Mouse (Mus musculus) kidney, postnatal 4 days (tissue): ENCODE measurements at regions not wholly inside any gene's neighbourhood (a gene's known extent, or its start where the extent isn't known, plus 50 kb on each side); places are given as distances from the start of the nearest gene placed in this dataset.

Experiments
- DNase-seq, 2 experiments: peaks; one replicate each; pipeline ENCODE4 v3.0.0; 2021; ENCODE audit warnings: mixed read lengths in 2 of 2

DNA sequence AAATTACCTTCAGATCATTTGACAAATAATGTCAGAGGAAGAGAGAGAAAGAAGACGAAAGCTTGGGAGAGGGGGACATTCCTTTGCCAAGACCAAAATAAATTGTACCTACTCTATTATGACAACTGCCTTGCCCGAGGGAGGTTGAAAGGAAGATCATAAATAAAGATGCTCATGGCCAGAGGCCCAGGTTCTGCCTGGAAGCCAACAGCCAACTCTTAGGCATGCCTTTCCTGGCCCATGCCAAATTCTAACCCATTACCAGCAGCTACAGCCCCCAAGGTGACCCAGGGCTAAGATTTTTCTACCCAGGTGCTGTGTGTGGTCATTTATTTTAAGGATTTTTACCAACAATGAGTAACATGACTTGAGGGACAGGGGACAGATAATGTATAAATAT is 54.9 kb downstream of the Cbln1 start:
- no peak for DNase-seq

DNA sequence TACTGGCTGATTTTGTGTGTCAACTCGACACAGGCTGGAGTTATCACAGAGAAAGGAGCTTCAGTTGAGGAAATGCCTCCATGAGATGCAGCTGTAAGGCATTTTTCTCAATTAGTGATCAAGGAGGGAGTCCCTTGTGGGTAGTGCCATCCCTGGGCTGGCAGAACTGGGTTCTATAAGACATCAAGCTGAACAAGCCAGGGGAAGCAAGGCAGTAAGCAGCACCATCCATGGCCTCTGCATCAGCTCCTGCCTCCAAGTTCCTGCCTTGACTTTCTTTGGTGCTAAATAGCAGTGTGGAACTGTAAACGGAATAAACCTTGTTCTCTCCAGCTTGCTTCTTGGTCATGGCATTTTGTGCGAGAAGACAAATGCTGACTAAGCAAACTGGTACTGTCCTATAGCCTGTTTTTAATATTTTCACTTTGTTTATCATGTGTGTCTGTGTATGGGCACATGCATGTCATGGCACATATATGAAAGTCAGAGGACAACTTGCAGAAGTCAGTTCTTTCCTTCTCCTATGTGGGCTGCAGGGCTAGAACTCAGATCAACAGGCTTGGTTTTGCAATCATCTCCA is 57.3 kb downstream of the Cbln1 start:
- DNase-seq: no peak

DNA sequence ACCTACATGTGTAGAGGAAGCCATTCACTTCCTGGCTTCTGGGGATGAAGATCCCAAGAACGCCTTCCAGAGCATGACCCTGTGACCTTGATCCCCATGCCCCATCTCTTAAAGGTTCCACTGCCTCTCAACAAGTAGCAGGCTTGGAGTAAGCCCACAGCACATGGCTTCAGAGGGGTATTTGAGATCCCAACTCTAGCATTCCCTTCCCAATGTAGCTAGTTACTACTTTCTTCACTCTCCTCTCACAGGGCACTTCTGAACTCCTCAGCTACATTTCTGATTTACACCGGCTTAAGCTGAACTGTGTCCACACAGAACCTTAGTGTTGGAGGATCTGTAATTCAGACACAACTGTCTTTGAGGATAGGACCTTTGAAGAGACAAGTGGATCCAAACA is 83.4 kb downstream of the Cbln1 start:
- no peak for DNase-seq

DNA sequence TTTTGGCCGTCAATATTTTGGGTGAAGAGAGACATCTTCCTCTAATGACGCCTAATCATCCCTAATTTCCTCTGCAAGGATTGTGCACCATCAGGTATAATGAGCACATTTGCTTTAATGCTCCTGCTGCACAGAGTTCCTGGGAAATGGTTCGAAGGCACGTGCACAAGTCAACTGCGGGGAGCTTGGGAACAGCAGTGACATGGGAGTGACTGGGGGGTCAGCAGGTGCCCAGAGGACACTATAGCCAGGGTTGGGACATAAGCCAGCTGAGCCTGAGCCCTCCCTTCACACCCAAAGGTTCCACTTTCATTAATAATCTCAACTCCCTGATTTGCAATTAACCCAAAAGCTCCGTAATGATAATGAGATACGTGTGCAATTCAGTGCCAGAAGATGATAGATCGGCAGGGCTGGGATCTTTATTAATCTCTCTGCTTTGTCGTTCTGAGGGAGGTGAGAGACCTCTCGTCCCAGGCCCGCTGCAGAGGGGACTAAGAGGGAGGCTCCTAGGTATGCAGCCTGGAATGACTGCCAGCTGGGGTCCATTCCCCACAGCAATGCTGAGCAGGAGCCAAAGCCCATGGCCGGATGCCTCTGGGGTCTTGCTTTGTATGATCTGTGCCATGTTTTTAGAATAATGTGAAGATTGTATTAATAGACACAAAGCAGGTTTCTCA is 88.7 kb downstream of the Cbln1 start:
- no peak for DNase-seq

DNA sequence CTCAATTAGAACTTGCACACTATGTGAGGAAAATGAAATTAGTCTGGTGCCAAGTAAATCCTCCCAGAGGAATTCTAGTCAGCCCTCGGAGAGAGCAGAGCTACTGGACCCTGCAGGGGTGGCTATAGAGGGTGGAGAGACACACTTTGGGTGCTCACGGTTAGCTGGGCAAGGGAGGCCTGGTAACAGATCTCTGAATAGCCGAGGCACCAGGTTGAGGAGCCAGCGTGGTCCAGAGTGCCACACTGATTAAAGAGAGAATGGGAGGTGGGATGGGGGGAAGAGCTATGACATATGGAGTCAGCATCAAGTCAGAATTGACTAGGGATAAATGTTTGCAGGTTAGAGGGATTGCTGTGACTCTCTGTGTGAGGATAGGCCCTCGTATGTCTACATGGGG is 90.1 kb downstream of the Cbln1 start:
- no peak for DNase-seq

DNA sequence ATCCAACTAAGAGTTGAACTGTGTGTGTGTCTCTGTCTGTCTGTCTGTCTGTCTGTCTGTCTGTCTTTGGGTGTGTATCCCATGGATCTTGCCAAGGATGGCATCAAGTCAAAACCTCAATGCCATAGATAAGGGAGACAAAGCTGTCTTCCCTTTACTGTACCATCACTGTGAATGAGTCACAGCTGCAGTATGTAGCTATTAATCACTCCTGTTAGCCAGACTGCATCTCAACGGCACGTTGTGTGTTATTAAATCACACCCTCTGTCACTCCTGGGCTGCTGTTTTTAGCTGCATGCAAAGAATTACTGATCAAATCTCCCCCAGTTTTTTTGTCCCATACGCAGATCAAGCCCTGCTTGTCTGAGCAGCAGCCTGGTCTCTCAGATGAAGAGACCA is 91.6 kb downstream of the Cbln1 start:
- DNase-seq: no peak

DNA sequence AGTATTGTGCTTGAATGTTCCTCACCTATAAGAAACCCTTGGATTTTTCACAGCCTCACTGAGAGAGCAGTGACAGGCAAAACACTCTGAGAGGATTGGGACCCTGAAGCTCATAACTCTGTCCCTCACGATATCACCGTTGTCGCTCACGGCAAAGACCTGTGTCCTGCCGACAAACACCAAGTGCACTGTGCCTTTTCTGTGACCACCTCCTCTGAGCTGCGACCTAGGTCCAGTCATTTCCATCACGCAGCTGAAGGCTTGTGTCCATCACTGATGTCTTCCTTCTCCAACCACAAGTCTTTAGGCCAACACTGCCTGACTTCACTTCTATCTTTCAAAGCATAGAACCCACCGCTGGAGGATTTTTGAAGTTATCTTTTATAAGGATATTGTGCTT is 93.1 kb downstream of the Cbln1 start:
- DNase-seq: no peak

DNA sequence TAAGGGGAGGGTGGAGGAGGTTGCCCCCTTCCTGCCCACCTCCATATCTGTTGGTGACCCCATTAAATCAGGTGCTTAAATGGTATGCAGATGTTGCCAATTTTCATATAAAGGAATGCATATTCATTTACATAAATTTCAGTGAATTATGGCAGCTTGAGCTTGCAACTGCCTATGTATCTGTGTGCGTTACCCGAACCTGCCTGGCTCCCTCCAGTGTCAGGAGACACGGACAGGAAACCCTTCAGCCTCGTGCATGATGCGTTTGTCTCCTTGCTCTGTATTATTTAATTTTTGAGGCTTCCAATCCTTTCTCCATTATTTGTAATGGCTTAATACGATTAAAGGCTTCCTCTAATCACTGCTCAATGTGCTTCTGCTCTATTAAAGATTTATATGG is 98.4 kb downstream of the Cbln1 start:
- DNase-seq: no peak

DNA sequence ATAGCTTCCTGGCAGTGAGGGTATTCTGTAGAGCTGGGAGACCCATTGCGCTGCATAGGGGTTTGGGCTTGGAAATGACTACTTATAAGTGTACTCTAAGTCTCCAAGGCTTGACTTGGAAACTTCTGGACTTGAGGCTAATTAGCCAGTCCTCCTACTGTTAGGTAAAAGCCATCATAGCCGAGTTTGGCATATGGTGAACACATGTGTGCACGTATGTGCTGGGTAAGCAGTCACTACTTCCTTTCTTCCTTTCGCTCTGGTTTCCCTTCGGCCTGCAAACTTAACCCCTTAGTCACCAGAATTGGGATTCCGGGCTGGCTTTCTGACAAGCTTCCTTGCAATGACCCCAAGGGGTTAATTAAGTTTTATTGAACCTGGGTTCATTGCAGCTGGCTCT is 98.9 kb downstream of the Cbln1 start:
- DNase-seq: no peak

DNA sequence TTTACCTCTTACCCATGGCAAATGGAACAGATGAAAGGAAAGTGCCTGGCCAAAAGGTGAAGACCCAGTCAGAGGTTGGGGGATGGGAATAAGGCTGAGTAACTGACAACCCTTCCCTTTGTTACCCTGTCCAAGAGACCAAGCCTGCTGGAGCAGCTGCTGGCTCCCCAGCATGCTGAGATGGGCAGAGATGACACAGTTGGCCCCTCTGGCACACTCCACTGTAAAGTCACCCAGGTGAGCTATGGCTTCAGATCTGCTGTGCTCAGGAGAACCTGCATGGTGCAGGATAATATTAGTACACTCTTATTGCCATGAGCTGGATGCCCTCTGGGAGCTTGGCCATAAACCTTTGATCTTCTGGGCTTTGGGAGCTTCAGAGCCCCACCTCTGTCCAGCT is 100.3 kb downstream of the Cbln1 start:
- DNase-seq: no peak

DNA sequence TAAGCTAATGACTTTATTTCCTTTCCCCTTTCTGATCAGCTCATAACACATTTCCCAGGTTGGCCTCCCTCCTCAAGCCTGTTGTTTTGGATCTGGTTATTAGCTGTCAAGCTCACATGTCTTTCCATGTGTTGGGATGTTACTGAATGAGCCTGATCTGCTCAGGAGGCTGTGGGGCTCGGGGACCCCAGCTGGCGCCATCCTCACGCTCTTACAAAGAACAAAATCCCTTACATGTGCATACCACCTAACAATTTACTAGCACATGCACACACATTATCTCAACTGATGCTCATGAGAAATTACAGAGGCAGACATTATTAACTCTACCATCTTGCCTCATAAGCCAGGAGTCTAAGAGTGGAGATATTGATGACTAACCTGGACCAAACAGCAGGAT is 102.2 kb downstream of the Cbln1 start:
- no peak for DNase-seq

DNA sequence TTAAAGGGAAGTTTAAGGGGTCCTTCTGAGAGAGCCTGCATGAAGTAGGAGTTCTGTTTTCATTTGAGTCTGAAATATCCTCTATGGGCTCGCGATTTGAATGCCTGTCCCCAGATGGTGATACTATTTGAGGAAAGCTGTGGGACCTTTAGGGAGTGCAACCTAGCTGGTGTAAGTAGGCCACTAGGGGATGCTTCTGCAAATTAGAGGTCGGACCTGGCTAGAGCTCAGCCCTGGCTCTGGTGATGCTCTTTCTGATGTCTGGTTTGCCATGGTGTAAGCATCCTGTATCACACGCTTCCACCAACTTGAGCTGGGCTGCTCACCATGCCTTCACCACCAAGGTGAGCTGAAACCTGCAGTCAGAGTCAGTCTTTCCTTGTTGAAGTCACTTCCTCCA is 121.9 kb downstream of the Cbln1 start:
- no peak for DNase-seq

DNA sequence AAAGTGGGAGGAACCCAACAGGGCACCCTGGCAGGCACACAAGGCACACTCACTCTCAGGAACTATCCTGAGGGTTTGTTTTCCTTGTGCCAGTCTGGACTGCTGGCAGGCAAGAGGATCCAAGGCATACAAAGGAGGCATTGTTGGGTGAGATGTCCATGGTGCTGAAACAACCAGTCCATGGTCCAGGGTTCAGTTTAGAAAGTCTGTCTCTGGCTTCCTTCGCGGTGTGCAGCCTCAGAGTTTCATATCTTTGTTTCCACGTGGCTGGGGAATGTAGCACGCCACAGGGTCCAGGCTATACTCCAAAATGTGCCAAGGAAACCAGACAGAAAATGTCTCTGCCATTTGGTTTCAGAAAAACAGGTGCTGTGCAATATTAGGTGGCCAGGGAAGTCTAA is 122.6 kb downstream of the Cbln1 start:
- peak; percentile 21 to 29 for DNase-seq

DNA sequence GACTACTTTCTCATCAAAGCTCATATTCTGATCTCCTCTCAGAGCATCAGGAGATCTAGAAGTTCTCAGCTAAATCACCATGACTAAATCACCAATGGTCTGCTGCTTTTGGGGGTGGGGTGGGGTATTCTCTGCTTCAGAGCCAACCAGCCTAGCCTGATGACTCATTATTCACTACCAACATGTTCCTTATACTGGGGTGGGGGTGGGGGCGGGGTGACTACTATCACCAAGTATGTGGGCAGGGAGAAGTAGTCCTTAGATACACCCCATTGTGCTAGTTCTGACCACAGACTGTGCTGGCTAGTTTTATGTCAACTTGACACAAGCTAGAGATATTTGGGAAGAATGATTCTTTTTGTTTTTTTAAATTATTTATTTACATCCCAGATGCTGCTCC is 143.0 kb downstream of the Cbln1 start:
- DNase-seq: no peak

DNA sequence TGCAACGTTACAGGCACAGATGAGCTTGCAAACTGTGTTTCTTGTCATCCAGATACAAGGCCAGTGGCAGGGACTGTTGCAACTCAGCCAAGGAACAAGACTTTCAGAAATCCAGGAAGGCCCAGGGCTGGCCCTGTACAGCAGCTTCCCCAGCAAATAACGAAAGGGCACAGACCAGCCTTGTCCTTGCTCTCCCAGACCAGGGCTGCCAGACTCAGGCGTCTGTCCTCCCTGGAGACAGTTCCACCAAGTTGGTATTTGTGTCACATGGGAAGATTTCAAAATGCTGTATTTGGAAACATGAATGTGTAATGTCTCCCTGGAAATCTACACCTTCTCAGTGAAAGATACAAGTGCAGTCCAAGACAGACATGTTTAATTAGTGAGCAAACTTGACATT is 157.8 kb downstream of the Cbln1 start:
- no peak for DNase-seq

DNA sequence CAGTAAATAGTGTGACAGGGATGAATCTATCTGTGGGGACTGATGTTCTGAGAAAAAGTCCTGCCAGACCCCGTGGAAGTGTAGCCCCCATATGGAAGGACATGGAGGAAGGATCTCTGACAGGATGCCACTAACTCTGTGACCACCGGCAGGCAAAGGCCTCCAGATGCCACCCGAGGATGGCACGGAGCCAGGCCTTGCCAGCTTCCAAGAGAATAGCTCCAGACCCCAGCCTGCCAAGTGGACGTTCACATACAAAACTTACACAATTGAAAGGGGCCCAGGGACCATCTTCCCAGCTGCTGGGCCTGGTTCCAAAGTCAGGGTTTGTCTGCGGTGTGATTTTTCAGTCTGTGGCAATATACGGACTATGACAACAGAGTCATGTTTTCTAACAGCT is 161.1 kb downstream of the Cbln1 start:
- DNase-seq: peak in 1 of 2 experiments; percentile 2

DNA sequence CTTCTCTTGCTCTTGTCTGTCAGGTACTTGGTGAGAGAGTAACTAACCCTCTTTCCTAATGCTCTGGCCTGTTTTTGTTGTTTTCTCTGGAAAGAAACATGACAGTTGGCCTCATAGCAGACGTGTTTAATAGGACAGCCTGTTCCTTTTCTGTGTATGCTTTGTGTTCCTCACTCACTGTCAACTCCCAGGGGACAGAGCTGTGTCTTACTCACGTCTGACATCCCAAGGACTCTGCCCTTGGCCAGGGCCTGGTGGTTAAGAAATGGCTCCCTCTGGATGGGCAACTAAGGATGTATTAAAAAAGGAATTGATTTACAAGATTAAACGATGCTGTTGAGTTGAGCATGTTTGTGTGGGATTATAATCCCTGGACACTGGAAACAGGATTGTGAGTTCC is 164.1 kb downstream of the Cbln1 start:
- DNase-seq: no peak

DNA sequence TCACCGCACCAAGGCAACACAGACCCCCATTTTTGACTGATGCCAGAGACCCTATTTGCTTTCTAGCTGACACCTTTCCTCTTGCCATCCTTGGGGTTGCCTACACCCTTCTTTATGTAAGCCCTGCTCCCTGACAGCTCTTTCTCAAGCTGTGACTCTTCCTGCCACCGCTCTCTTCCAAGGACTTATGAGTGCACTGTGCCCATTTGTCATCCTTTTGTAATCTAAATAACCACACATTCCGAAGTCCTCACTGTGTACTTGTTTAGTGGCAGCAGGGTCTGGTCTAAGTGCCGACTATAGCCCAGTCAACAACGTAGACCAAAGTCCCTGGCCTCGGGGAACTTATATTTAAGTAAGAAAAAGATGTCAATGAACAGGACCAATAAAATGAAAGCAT is 167.4 kb downstream of the Cbln1 start:
- no peak for DNase-seq

DNA sequence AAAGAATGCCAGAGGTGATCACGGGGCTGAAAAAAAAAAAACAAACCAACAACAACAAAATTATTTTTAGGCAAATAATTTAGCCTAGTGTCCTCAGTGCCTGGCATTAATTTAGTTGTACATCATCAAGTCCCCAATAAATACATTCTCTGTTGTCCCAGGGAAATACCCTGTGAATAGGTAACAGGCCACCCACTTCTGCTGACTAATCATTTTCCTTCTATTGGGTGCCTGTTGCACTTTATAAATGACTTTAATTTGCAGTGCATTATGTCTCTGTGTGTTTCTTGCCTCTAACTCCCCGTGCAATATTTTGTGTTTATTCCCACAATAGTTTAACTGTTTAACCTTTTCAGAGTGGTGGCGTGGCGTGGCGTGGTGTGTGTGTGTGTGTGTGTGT is 168.9 kb downstream of the Cbln1 start:
- no peak for DNase-seq

DNA sequence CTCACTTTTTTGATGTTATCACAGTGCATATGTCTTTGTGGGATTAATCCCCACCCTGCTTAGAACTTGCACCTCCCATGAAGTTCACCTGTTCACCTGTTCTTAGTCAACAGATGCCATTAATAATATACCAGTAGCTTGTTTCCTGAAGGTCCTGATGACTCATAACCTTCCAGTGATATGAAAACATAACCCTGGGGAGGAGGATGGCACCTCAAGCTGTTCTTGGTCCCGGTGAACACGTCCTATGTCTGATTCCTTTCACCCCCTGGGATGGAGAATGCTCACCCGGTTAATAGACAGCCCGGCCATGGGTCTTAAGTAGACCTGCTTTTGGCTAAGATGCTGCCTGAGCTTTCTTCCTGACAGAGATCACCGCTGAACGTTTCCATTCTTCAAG is 174.6 kb downstream of the Cbln1 start:
- no peak for DNase-seq

DNA sequence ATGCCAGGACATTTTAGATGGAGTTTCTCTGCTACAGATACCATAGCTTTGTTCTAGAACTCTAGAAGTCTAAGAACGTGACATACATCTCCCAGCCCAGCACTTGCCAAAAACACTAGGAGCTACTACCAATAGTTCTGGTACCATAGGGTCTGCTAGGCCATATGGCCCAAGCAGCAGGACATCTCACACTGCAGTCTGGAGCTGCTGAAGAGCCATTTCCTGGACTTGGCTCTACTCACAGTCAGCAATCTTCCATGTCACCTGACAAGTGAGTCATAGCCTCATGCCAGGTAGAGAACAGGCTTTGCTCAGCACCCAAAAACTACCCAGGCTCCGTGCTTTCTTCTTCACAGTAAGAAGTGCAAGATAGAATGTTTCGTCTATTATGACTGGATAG is 175.1 kb downstream of the Cbln1 start:
- DNase-seq: no peak

DNA sequence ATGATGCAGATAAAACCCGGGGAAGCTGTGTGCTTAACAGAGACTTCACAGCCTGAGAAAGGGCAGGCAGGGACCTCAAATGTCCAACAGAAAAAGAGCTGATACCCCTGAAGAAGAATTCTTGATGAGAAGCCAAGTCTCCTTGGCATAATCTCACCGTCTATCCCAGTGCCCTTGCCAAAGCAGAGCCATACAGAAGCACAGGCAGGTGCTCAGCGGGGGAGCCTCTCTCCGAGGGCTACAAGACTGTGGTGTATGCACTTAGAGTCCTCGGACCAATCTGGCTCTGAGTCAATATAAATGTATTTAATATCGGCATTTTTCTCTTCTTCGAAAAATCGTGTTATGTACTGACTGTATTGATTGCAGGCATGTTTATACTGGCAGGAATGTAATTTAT is 186.3 kb downstream of the Cbln1 start:
- DNase-seq: no peak

DNA sequence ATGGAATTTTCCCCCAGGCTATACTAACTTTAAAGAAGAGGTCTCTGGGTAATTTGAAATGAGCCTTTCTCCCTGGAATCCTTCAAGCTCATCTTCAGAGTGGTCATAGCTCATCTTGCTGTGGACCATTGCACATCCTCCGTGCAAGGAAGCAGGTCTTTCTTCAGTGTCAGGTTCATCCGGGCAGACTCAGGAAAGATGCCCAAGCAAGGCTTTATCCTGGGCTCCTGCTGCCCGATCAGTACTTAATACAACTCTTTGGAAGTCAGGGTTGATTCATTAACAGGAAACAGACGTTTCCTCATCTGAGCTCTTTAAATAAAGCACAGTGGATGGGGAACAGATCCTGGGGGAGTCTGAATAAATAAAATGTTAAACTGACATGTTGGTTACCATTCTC is 188.1 kb downstream of the Cbln1 start:
- peak; percentile 6 to 39 for DNase-seq

DNA sequence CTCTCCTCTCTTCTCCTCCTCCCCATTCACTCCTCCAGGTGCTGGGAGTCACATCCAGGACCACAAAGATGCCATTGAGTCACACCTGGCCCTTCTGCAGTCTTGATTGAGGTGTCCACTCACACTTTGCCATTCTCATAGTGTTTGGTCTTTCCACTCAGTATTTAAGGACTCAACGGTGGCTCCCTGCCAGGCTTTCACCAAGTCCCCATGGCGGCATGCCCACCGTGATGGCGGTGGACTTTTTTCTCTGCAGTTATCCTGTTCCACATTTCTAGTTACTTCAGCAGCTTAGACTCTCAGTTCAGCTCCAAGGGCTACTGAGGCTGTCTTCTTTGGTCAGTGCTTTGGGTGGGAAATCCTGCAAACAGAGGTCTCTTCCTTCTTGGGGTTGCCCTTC is 189.9 kb downstream of the Cbln1 start:
- DNase-seq: no peak

DNA sequence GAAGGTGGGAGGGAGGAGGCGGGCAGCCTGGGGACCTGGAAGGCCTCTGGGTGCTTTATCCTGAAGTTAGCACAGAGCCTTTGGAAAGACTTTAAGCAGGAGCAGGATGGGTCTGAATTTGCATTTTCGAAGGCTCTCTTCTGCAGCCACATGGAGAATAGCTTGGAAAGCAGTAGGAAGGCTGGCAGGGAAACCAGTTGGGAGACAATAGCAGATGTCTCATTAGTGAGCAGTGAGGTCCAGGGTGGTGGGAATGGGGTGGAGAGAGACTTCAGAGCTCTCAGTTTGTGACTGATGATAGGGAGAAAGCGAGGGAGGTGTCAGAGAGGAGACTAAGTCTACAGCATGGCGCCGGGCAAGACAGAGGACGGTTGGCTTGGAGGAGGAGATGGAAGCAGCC is 199.1 kb downstream of the Cbln1 start:
- no peak for DNase-seq
